Mouse (Mus musculus) kidney, adult 9 months (tissue): ENCODE results near the gene D430041D05Rik.

ENCODE experiments used
- DNase-seq: peaks from one replicate; pipeline ENCODE4 v3.0.0; 2022

Gene D430041D05Rik

DNA sequence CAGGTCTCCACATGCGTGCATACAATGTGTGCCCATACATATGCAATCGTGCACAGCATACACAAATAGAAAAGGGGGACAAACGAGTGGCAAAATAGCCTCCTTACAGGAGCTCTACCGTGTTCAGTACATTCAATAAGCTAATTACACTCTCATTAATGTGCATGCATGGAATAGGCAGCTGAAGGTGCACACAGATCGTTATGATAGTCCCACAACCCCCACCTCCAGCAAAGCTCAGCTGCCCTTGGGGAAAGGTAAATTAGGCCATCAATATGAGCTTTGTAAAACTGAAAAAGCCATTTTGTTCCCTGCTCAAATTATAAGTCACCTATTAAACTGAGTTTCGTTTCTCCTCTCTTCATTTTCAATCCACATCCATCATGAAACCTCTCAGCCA lies 75.0 kb downstream of the D430041D05Rik start:
- peak; percentile 56 for DNase-seq

- DNase-seq = peak; percentile 25
These were observed 76.9 kb downstream of the D430041D05Rik start for GRCm38 (mm10) chr2:104333952-104334351.

DNA sequence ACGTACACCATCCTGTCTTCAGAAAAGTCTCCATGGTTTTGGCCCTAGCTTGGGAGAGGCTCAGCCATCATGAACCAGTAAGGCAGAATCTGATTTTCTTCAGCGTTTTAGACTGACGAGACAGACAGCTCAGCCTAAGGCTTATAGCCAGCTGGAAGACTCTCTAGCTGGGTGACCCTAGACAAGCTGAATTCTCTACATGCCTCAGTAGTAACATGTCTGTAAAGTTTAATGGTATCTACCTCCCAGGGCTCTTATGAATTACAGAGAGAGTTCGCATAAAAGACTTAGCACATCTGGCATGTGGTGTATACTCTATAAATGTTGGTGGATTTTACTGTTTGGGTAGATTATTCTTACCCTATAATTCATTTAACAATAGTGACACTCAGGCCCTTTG lies 78.1 kb downstream of the D430041D05Rik start:
- DNase-seq = no peak

GRCm38 (mm10) chr2:104331261-104331660 lies 79.6 kb downstream of the D430041D05Rik start:
- no peak for DNase-seq

DNA sequence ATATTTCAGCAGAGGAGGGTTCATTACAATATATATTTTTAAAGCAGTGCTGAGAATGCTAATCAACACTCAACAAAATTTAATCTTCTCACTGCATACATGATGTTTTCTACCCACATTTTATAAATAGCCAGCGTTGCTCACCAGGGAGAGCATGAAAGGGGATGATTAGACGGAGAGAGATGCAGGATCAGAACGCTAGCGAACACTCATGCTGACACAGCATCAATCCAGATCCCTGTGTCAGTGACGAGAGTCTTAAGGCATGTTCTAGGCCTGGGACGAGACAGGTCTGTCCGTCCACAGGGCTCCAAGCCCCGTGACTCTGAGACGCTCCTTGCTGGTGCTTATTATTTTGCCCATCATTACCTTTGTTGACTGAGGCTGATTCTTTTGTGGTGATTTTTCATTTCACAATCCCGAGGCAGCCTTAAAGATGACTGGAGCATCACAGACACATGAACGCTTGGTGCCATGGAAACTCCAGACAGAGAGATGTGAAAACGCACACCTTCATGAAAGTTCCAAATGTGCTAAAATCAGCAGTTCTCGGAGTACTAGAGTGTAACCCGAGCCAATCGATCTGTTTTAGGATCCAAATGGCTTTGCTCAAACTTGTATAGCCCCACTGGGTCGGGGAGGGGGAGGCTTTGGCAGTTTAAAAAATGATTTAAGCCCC lies 83.6 kb downstream of the D430041D05Rik start:
- DNase-seq = no peak

GRCm38 (mm10) chr2:104323773-104324172 lies 87.0 kb downstream of the D430041D05Rik start:
- no peak for DNase-seq

GRCm38 (mm10) chr2:104323351-104323750 lies 87.5 kb downstream of the D430041D05Rik start:
- DNase-seq = no peak

DNA sequence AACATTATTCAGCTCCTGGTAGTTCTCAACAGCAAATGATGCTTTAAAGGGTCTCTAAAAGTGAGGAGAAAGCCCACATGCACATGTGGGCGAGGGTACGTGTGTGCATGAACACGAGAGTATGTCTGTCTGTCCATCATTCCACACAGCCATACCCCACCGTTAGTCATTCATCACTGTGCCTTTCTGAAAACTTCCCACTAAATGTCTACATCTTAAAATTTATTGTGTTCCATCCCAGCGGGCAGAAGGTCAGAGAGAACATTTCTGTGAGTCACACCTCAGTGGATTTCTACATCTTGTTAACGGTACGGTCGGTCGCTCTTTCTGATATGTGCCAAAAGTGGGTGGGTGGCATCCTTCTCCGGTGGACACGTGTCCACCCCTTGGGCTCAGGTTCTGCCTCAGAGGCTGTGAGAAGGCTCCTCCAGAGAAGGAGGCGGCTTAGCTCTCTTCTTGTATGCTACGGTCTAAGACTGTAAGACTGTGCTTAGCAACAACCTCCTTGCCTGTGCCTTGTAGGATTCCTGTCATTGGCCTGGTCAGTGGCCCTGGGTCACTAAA lies 90.7 kb downstream of the D430041D05Rik start:
- DNase-seq = no peak

DNA sequence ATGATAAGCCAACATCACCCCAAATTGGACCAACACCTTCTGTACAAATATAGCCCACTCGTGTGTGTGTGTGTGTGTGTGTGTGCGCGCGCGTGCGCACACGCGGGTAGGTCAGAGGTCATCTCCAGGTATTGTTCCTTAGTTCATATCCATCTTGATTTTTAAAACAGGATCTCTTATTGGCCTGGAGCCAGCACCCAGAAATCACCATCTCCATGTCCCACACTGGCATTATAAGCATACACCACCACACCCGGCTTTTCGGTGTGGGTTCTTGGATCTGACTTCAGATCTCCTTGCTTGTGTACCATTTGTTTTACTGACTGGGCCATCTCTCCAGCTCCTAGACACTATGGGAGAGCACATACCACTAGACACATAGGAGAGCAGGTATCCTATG lies 91.4 kb downstream of the D430041D05Rik start:
- DNase-seq = no peak

GRCm38 (mm10) chr2:104318881-104319280 lies 91.9 kb downstream of the D430041D05Rik start:
- no peak for DNase-seq

- no peak for DNase-seq
These were observed 92.6 kb downstream of the D430041D05Rik start for GRCm38 (mm10) chr2:104318259-104318658.

DNA sequence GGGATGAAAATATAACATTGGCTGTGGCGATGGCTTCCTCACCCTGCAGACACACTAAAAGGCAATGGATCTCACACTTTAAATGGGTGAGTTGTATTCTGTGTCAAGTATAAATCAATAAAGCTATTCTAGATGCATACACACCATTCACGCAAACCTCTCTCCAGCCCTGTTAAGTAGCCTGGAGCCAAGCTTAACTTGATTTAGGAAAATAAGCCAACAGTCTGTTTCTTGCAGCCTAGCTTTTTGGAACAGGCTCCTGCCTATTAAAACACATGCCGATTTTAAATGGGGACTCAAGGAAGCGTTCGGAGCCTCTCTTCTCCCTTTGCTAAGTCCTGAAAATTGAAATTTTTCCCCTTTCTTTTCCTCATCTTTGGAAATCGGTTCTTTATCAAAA lies 93.2 kb downstream of the D430041D05Rik start:
- no peak for DNase-seq

DNA sequence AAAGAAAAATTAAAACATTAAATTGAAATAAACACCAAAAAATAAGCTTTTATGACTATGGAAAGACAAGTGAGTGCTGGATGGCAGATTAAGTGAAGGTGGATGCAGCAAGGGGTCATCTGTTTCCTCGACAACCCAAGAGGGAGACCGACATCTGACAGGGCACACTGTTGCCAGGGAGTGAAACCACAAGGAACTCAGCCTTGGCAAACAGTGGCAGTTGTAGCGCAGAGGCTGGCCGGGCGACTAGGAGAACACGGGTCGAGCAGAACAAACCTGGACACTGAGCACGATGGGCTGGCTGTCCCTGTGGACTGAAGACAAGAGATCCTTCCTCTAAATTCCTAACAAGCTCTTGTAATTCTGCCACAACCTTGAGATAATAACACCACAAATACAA lies 94.3 kb downstream of the D430041D05Rik start:
- DNase-seq = no peak

DNA sequence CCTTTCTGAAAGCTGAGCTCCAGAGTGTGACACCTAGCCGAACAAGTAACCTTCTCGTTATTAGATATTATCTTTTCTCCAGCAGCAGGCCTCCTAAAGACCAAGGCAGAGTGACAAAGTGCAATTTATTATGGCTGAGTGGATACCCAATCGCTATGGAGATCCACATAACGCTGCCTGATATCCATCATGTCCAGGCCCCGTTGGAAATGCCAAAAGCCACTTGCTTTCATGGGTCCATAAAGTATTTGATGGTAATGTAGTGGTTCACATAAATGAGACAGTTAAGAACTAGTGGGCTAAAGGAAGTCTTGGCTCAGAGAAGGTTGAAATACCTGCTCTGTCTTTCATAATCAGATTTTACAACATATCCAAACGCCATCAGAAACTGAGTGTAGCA lies 97.6 kb downstream of the D430041D05Rik start:
- no peak for DNase-seq

- DNase-seq = no peak
These were observed 103.7 kb downstream of the D430041D05Rik start for GRCm38 (mm10) chr2:104307102-104307501.

DNA sequence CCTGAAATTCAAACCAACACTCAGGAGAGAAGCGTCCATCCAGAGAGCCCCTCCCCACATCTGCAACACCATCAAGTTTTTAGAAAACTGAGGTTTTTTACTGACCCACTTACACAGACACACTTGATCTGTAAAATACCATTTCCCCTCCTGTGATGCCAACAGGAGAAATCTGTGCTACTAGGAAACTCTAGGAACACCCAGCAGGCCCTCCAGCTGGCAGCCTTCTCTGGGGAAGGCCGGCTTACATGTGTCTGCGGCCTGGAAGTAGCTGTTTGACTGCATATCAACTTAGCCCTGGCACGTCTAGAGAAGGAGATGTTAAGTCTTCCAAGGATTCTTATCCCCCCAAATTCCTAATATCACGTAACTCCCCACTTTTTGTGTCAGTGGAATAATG lies 105.1 kb downstream of the D430041D05Rik start:
- DNase-seq = no peak

DNA sequence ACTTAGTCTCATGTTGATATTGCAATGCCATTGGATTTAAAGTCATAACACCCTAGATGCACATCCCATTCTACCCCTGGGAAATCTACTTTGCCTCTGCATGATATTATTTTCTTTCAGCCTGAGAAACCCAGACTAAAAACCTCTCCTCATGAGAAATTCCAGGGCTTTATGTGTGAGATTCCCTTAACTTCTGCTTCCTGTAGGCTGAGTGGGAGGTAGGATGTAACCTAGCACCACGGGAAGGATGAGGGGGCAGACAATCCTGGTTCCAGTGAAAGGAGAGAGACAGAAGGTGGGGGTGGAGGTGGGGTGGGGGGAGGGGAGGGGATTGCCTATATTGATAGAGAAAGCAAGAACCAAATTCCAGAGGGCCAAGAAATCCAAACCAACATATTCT lies 110.9 kb downstream of the D430041D05Rik start:
- no peak for DNase-seq

DNA sequence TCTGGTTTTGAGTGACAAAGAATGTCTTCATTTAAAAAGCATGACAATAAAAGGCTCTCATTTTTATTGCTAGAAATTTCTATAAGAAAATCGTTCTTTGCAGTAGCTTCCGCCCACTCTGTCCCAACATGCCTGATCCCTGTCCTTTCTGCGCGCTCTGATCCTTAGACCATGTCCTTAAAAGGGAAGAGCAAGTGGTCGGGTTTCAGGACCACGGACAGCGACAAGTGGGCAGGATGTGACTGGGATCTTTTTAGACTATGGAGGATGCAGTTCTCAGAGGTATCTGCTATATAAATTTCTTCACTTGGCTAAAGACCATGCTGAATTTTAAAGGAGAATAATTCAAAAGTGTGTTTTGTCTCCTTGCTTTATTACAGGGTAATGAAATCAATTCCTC lies 111.7 kb downstream of the D430041D05Rik start:
- peak; percentile 34 for DNase-seq

DNA sequence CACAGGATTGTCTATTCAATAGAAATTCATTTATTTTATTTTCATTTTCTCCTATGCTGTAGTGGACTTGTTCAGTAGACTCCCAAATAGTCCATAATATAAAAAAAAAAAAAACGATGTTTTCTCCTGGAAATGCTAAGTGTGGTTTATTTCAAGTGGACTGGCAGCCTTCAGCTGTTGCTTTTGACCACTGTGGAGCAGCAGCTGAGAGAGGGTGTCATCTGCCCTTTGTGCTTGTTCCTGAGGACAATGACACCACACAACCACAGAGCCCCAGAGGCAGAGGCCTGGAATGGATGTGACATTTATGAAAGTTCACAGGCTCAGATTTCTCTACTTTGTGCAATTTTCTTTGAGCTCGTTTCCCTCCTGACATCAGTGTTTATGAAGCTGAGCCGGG lies 124.0 kb downstream of the D430041D05Rik start:
- DNase-seq = no peak

DNA sequence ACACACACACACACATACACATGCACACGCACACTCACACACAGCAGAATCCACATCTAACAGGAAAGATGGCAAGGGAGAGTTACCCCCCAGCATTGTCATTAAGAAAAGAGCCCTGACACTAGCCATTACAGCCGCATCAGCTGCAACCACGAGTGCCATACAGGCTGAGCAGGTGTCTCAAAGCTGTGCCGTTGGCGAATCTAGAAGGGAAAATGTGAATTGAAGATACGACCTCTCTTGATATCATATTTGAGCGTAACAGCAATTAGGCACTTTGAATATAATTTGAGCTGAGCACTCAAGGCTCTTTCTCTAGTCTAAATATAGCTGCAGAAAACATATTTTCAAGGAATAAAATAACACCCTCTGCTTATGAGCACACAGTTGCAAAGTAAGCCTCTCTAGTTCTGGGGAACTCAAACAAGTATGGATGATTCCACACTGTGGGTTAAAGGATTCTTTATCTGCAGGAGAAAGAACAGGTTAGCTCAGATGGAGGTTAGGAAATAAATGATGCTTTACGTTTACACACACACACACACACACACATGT lies 127.3 kb downstream of the D430041D05Rik start:
- no peak for DNase-seq

- no peak for DNase-seq
These were observed 128.0 kb downstream of the D430041D05Rik start for GRCm38 (mm10) chr2:104282835-104283234.

DNA sequence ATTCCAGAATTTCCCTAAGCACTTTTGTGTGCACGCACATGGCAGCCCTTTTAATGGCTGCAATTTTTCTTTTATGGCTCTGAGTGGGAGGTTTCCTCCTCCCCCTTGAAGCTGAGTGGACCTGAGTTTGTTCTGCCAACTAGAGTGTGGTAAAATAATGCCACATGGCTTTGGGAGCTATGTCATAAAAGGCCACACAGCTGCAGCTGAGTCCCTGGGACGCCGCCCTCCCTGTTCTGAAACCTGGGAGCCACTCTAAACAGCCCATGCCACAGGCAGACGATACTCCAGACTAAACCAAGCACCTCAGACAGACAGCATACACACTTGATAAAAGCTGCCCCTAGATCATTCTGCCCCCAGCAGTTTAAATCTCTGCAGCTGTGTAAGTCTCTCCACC lies 143.8 kb downstream of the D430041D05Rik start:
- peak; percentile 3 for DNase-seq

DNA sequence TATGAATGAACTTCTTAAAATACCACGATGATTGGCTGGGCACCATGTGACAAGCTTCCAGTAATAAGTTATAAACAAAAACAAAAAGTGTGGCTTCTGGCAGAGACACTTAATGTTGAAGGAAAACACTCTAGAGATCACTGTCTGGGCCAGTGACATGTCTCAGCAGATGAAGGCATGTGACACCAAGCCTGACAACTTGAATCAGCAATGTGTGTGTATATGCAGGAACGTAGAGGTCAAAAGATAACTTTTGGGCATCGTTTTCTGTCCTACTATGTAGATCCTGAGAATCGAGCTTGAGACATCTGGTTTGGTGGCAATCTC lies 149.1 kb downstream of the D430041D05Rik start:
- no peak for DNase-seq

DNA sequence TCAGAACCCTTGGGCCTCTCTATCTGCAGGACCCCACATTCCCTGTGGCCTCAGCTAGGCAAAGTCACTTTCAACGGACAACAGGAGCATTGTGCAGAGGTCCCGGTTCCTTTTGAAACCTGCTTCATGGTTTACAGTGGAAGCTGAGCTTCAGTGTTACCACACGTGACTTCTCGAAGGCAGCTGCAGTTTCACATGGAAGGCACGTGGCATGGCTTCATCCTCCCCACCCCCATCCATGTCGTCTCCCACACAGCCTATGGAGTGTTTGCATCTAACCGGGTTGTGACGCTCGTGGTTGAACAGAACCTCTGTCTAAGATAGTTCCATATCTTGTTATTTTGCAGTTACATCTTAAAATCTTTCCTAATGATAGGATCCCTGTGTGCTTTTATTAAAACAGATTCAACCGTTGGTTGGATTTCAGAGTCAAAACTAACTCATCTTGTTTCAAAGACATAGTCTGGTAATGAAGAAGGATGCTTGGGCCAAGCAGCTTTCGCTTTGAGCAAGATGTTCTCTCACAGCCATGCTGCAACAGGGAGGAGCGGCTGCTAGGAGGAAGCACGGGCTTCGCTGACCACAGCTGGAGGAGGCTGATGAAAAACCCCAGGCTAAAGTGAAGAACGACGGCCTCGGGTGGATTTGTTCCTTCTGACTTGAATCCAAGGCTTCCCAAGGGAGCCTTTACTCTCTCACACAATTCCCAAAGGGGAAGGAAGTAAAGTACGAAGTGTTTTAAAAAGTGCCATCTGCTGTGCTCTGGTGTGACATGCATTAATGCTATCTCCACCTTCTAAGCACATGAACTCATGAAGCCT lies 149.7 kb downstream of the D430041D05Rik start:
- DNase-seq = peak; percentile 14
